ENCODE assay signal across 34 mouse cellular contexts in the genomic region with DNA sequence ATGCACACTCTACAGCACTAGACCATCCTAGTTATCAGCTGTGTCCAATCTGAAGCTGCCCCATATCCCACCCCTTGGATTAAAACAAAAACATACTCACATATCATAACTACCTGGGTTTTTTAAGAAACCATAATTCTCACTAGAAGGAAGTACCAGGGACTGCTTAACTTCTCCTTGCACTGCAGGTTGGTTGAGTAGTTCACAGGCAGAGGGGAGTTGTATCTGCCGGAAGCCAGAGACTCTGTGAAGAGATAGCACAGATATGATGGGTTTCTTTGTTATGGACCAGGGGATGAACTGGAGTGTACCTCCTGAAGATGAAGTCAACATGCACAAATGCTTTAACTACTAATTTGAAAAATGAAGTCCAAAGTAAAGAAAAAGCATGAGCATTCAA. TPM values are rescaled to one million over a fixed set of nuclear protein-coding genes. Genes with fewer than 3 reads are reported as not detected.
DNase-seq lines count a peak whose midpoint lies in the region; ATAC-seq and TF ChIP-seq lines count a peak whose summit lies in the region.
"Had no signal": no experiment of that assay in that cellular context is flagged by ENCODE, and none has a peak within 500 bp of the region (broad histone marks: within the 10 kb centered on the region; RNA-seq: fewer than 3 reads in every experiment).

No protein-coding gene starts in this region.

- H3K4me1 ChIP-seq in forebrain, embryonic 15.5 days = no peaks in the 10 kb centered on the region
- no peaks in the 10 kb centered on the region for H3K4me1 ChIP-seq in lung, postnatal 0 days (ENCODE audit: insufficient read depth, low read depth, low read length)
- H3K4me1 ChIP-seq in forebrain, embryonic 12.5 days = no peaks in the 10 kb centered on the region
- H3K4me1 ChIP-seq: forebrain, embryonic 10.5 days; heart, embryonic 10.5 days; heart, embryonic 13.5 days; intestine, embryonic 15.5 days had no signal

- no peak overlapping the region for H3K4me2 ChIP-seq in forebrain, embryonic 15.5 days (replicated peaks)
- H3K4me2 ChIP-seq in lung, postnatal 0 days (replicated peaks; ENCODE audit: low read depth, low read length) = no peak overlapping the region
- no peak overlapping the region for H3K4me2 ChIP-seq in forebrain, embryonic 12.5 days
- H3K4me2 ChIP-seq: heart, embryonic 13.5 days; hindbrain, embryonic 14.5 days; intestine, embryonic 15.5 days had no signal

- peaks cover 5% of the 10 kb centered on the region; the same call in 1 of the 2 replicates for H3K36me3 ChIP-seq in splenic B cell, adult 2 months (ENCODE audit: control insufficient read depth, insufficient read depth, low read length, poor library complexity, severe bottlenecking)
- H3K36me3 ChIP-seq in forebrain, embryonic 15.5 days = no peaks in the 10 kb centered on the region
- H3K36me3 ChIP-seq in lung, postnatal 0 days (ENCODE audit: insufficient read depth, low read length) = no peaks in the 10 kb centered on the region
- H3K36me3 ChIP-seq in forebrain, embryonic 12.5 days (replicated peaks) = no peaks in the 10 kb centered on the region
- H3K36me3 ChIP-seq: forebrain, embryonic 10.5 days; G1E; heart, embryonic 10.5 days; heart, embryonic 13.5 days; intestine, embryonic 15.5 days had no signal

- H3K4me3 ChIP-seq in forebrain, embryonic 15.5 days = no peak overlapping the region
- no peak overlapping the region for H3K4me3 ChIP-seq in lung, postnatal 0 days (ENCODE audit: low read depth, low read length)
- H3K4me3 ChIP-seq in forebrain, embryonic 12.5 days (replicated peaks) = no peak overlapping the region
- H3K4me3 ChIP-seq: forebrain, embryonic 10.5 days; heart, adult 2 months; heart, embryonic 10.5 days; heart, embryonic 13.5 days; intestine, embryonic 15.5 days had no signal

- no peak overlapping the region for H3K27ac ChIP-seq in forebrain, embryonic 15.5 days (replicated peaks)
- no peak overlapping the region for H3K27ac ChIP-seq in lung, postnatal 0 days (ENCODE audit: low read length)
- H3K27ac ChIP-seq in forebrain, embryonic 12.5 days = no peak overlapping the region
- H3K27ac ChIP-seq: forebrain, embryonic 10.5 days; heart, adult 2 months; heart, embryonic 10.5 days; heart, embryonic 13.5 days; hindbrain, embryonic 14.5 days; hindbrain, postnatal 0 days; intestine, embryonic 15.5 days had no signal

- no peak overlapping the region for H3K9ac ChIP-seq in forebrain, embryonic 15.5 days (replicated peaks)
- H3K9ac ChIP-seq in lung, postnatal 0 days (replicated peaks; ENCODE audit: low read depth) = no peak overlapping the region
- no peak overlapping the region for H3K9ac ChIP-seq in forebrain, embryonic 12.5 days
- H3K9ac ChIP-seq: heart, embryonic 13.5 days; hindbrain, embryonic 14.5 days; intestine, embryonic 15.5 days had no signal

- no peak for TF ChIP-seq CTCF in lung, postnatal 0 days (IDR thresholded peaks at IDR 0.05)

- WGBS in forebrain, embryonic 15.5 days = 98% methylated on average over 1 of the region's 1 CpGs
- whole genome bisulfite sequencing in lung, postnatal 0 days = 89% methylated on average over 1 of the region's 1 CpGs
- WGBS in forebrain, embryonic 12.5 days = 92% methylated on average over 1 of the region's 1 CpGs

- no peaks in the 10 kb centered on the region for H3K27me3 ChIP-seq in splenic B cell, adult 2 months (ENCODE audit: control insufficient read depth, insufficient read depth, low read length, poor library complexity, severe bottlenecking)
- H3K27me3 ChIP-seq in forebrain, embryonic 15.5 days = no peaks in the 10 kb centered on the region
- no peaks in the 10 kb centered on the region for H3K27me3 ChIP-seq in lung, postnatal 0 days (replicated peaks; ENCODE audit: insufficient read depth, low read length)
- H3K27me3 ChIP-seq in forebrain, embryonic 12.5 days = no peaks in the 10 kb centered on the region
- H3K27me3 ChIP-seq: CH12.LX; heart, embryonic 13.5 days; intestine, embryonic 15.5 days had no signal

- no peaks in the 10 kb centered on the region for H3K9me3 ChIP-seq in forebrain, embryonic 15.5 days
- no peaks in the 10 kb centered on the region for H3K9me3 ChIP-seq in lung, postnatal 0 days (ENCODE audit: low read length)
- H3K9me3 ChIP-seq in forebrain, embryonic 12.5 days = no peaks in the 10 kb centered on the region
- H3K9me3 ChIP-seq: forebrain, embryonic 10.5 days; G1E; heart, embryonic 10.5 days; heart, embryonic 13.5 days; intestine, embryonic 15.5 days had no signal

- peak; percentile 52 for DNase-seq in CD4-positive helper T cell, adult 2 months (ENCODE audit: low read depth, low spot score)
- peak; percentile 40 for DNase-seq in splenic B cell, adult 2 months (ENCODE audit: low read depth, low spot score)
- no peak for DNase-seq in lung, postnatal 0 days (ENCODE audit: low spot score)
- DNase-seq: adrenal gland, adult 8-10 months; adrenal gland, postnatal 25 days; B cell, adult 2 months; cerebellum, adult 11-12 months; cerebellum, adult 8-10 months; cerebellum, postnatal 10 days; cerebellum, postnatal 36 days; gastrocnemius, postnatal 25 days; heart, adult 2 months; heart, postnatal 14 days; heart, postnatal 4 days had no signal

- no peak for TF ChIP-seq EP300 in lung, postnatal 0 days (IDR thresholded peaks at IDR 0.05)

- peak; percentile 37 for ATAC-seq in CD4-positive, CD25-positive, alpha-beta regulatory T cell, adult 4 months
- ATAC-seq in inflammation-experienced regulatory T-cells, adult 6 months = peak; percentile 38
- no peak for ATAC-seq in forebrain, embryonic 15.5 days (replicated peaks)
- ATAC-seq in lung, postnatal 0 days = no peak
- ATAC-seq in forebrain, embryonic 12.5 days (ENCODE audit: low FRiP score) = no peak
- ATAC-seq: forebrain, embryonic 14.5 days; hindbrain, postnatal 0 days; intestine, embryonic 15.5 days; Patski had no signal

RNA-seq across cellular contexts. Expression of a gene that starts 15.1 kb away (rescaled TPM):
- polyA plus RNA-seq in CD4-positive, CD25-positive, alpha-beta regulatory T cell, adult 4 months (2017; shearing (Covaris generic)) = 100 to 1,000 TPM; 420 to 532 TPM
- polyA plus RNA-seq in inflammation-experienced regulatory T-cells, adult 6 months (2017; shearing (Covaris generic)) = 100 to 1,000 TPM; 382 to 635 (median 544) TPM
- not detected in 2 replicates for polyA plus RNA-seq in forebrain, embryonic 15.5 days (2015; fragmentation: Nextera tagmentation; extraction: Ambion mirVana)
- 0.14 and 0.20 TPM in 2 replicates for polyA plus RNA-seq in lung, postnatal 0 days (2015; fragmentation: Nextera tagmentation; extraction: Ambion mirVana)
- polyA plus RNA-seq in forebrain, embryonic 12.5 days (2016; fragmentation: Nextera tagmentation; extraction: Ambion mirVana) = not detected in 2 replicates
- polyA plus RNA-seq: brain, embryonic 14.5 days; embryonic facial prominence, embryonic 11.5 days; embryonic facial prominence, embryonic 14.5 days; forebrain, embryonic 10.5 days; forebrain, embryonic 14.5 days; G1E; heart, embryonic 10.5 days; heart, embryonic 13.5 days; heart, embryonic 16.5 days; hindbrain, embryonic 11.5 days; hindbrain, embryonic 14.5 days; hindbrain, postnatal 0 days; Patski had no signal

RNA-seq across cellular contexts. Expression of a gene that starts 15.5 kb away (rescaled TPM):
- 1,000 to 10,000 TPM; 1,239 to 1,299 TPM for polyA plus RNA-seq in CD4-positive, CD25-positive, alpha-beta regulatory T cell, adult 4 months (2017; shearing (Covaris generic))
- polyA plus RNA-seq in inflammation-experienced regulatory T-cells, adult 6 months (2017; shearing (Covaris generic)) = 1,000 to 10,000 TPM; 1,170 to 1,320 (median 1,200) TPM
- 1.8 and 2.4 TPM in 2 replicates for polyA plus RNA-seq in forebrain, embryonic 15.5 days (2015; fragmentation: Nextera tagmentation; extraction: Ambion mirVana)
- polyA plus RNA-seq in lung, postnatal 0 days (2015; fragmentation: Nextera tagmentation; extraction: Ambion mirVana) = 5.2 and 7.1 TPM in 2 replicates
- polyA plus RNA-seq in forebrain, embryonic 12.5 days (2016; fragmentation: Nextera tagmentation; extraction: Ambion mirVana) = 1.6 and 2.1 TPM in 2 replicates
- polyA plus RNA-seq: Patski had no signal

RNA-seq across cellular contexts. Expression of a gene that starts 31.6 kb away (rescaled TPM):
- 10 to 100 TPM; 13.4 to 20.1 TPM for polyA plus RNA-seq in CD4-positive, CD25-positive, alpha-beta regulatory T cell, adult 4 months (2017; shearing (Covaris generic))
- polyA plus RNA-seq in inflammation-experienced regulatory T-cells, adult 6 months (2017; shearing (Covaris generic)) = 10 to 100 TPM; 17.0 to 36.7 (median 21.0) TPM
- 1.3 and 1.7 TPM in 2 replicates for polyA plus RNA-seq in forebrain, embryonic 15.5 days (2015; fragmentation: Nextera tagmentation; extraction: Ambion mirVana)
- 10.8 and 12.6 TPM in 2 replicates for polyA plus RNA-seq in lung, postnatal 0 days (2015; fragmentation: Nextera tagmentation; extraction: Ambion mirVana)
- polyA plus RNA-seq in forebrain, embryonic 12.5 days (2016; fragmentation: Nextera tagmentation; extraction: Ambion mirVana) = 1.6 and 1.8 TPM in 2 replicates
- polyA plus RNA-seq: Patski had no signal

RNA-seq across cellular contexts. Expression of a gene that starts 35.8 kb away (rescaled TPM):
- 1 to 10 TPM; 3.9 to 6.3 TPM for polyA plus RNA-seq in CD4-positive, CD25-positive, alpha-beta regulatory T cell, adult 4 months (2017; shearing (Covaris generic))
- 1 to 10 TPM; 2.1 to 5.3 (median 3.7) TPM for polyA plus RNA-seq in inflammation-experienced regulatory T-cells, adult 6 months (2017; shearing (Covaris generic))
- not detected in 2 replicates for polyA plus RNA-seq in forebrain, embryonic 15.5 days (2015; fragmentation: Nextera tagmentation; extraction: Ambion mirVana)
- 3.8 and 4.3 TPM in 2 replicates for polyA plus RNA-seq in lung, postnatal 0 days (2015; fragmentation: Nextera tagmentation; extraction: Ambion mirVana)
- polyA plus RNA-seq in forebrain, embryonic 12.5 days (2016; fragmentation: Nextera tagmentation; extraction: Ambion mirVana) = not detected in 2 replicates
- polyA plus RNA-seq: brain, embryonic 14.5 days; cortical plate, adult 2 months; forebrain, embryonic 14.5 days; G1E; hindbrain, embryonic 14.5 days; hindbrain, postnatal 0 days had no signal

RNA-seq across cellular contexts. Expression of a gene that starts 57.4 kb away (rescaled TPM):
- polyA plus RNA-seq in CD4-positive, CD25-positive, alpha-beta regulatory T cell, adult 4 months (2017; shearing (Covaris generic)) = 1,000 to 10,000 TPM; 2,426 to 2,599 TPM
- 1,000 to 10,000 TPM; 2,395 to 2,899 (median 2,705) TPM for polyA plus RNA-seq in inflammation-experienced regulatory T-cells, adult 6 months (2017; shearing (Covaris generic))
- polyA plus RNA-seq in forebrain, embryonic 15.5 days (2015; fragmentation: Nextera tagmentation; extraction: Ambion mirVana) = not detected in 2 replicates
- 1.7 and 2.4 TPM in 2 replicates for polyA plus RNA-seq in lung, postnatal 0 days (2015; fragmentation: Nextera tagmentation; extraction: Ambion mirVana)
- not detected in 2 replicates for polyA plus RNA-seq in forebrain, embryonic 12.5 days (2016; fragmentation: Nextera tagmentation; extraction: Ambion mirVana)
- polyA plus RNA-seq: brain, embryonic 14.5 days; embryonic facial prominence, embryonic 11.5 days; forebrain, embryonic 10.5 days; forebrain, embryonic 14.5 days; G1E; heart, embryonic 10.5 days; heart, embryonic 13.5 days; hindbrain, embryonic 11.5 days; hindbrain, embryonic 14.5 days; hindbrain, postnatal 0 days had no signal

Comparison
In these comparisons a context has a peak if more than half of its experiments do, and no peak if none do; other contexts are left out.
1. ATAC-seq: peak in CD4-positive, CD25-positive, alpha-beta regulatory T cell, adult 4 months (single experiment) and inflammation-experienced regulatory T-cells, adult 6 months (single experiment); none in forebrain, embryonic 15.5 days (single experiment), lung, postnatal 0 days (single experiment) and forebrain, embryonic 12.5 days (single experiment).
2. RNA of a gene that starts 15.1 kb away (polyA plus RNA-seq): 382 to 635 TPM in inflammation-experienced regulatory T-cells, adult 6 months and 420 to 532 TPM in CD4-positive, CD25-positive, alpha-beta regulatory T cell, adult 4 months; 0.14 to 0.20 TPM in lung, postnatal 0 days, not detected in forebrain, embryonic 15.5 days and not detected in forebrain, embryonic 12.5 days; every median in the first group is over 100 times any median in the second.
3. RNA of a gene that starts 15.5 kb away (polyA plus RNA-seq): 1,239 to 1,299 TPM in CD4-positive, CD25-positive, alpha-beta regulatory T cell, adult 4 months and 1,170 to 1,320 TPM in inflammation-experienced regulatory T-cells, adult 6 months; 5.2 to 7.1 TPM in lung, postnatal 0 days, 1.8 to 2.4 TPM in forebrain, embryonic 15.5 days and 1.6 to 2.1 TPM in forebrain, embryonic 12.5 days; every median in the first group is over 100 times any median in the second.